Mouse (Mus musculus) layer of hippocampus, postnatal 36 days (tissue): Measurements from ENCODE around the gene Gm17482. TPM values are rescaled to one million over a fixed set of nuclear protein-coding genes. Genes with fewer than 3 reads are reported as not detected.
"Not testable (repeated sequence)": the region's sequence is repeated elsewhere in the genome, so short reads cannot be mapped to it uniquely, and the experiment has no call there.

Experiments used
- DNase-seq, 2 experiments: peaks; one replicate each; pipeline ENCODE4 v3.0.0; 2022
- total RNA-seq, 2 experiments: library from RNA; stranded (reverse); gene quantifications; 2 replicates each; pipeline ENCODE4 v1.2.3; 2021

Gene Gm17482
- not detected for total RNA-seq

DNA sequence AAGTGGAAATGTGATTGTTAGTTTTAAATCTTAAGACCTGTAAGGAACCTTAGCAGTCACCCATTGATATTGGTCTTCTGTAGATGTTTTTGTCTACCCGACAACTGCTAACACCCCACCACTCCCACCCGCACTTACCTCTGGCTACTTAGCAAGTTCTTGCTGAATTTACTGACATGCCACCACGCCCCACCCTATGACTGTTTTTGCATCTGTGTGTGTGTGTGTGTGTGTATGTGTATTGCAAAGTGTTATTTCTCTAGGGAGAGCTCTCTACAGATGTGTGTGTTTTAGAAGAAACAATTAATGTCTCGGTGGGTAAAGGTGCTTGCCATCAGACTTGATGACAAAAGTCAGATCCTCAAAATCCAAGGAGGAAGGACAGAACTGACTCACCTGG, at the start of gene Gm17482:
Gene Gm17482 (plus strand): TSS at position 301 of the 400 bp plus-strand sequence.
- no peak for DNase-seq

DNA sequence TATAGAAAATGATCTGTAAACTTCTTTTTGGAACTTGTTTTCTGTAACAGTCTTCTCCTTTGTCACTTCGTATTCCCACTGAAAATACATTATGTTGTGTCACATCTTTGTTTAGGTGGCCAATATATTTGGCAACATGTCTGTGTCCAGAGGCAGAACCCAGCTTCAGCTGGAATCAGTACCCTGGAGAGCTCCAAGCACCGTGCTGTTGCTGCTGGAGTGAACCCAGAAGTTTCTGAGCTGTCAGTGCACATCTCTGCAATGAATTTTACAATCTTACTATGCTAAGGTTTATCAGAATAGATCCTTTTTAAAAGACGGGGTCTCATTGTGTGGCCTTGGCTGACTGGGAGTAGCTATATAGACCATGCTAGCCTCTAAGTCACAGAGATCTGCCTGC, 48.3 kb upstream of the Gm17482 start:
- DNase-seq: no peak

DNA sequence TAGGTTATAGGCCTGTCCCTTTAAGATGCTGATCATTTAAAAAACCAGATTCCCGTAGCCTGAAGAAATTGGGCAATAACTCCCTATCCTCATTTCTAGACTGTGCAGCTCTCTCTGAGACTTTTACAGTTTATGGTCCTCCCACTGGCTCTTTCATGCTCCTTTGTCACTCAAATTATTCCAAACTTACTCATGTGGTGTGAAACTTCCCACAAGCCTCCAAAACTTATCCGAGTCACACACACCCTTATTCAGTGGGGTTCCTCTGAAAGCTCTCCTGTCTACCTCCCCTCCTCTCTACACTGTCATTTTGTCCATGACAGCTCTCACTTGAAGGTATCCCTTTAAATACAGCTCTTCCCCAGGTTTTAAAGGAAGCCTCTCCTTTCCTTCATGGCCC, 46.0 kb upstream of the Gm17482 start:
- no peak for DNase-seq

DNA sequence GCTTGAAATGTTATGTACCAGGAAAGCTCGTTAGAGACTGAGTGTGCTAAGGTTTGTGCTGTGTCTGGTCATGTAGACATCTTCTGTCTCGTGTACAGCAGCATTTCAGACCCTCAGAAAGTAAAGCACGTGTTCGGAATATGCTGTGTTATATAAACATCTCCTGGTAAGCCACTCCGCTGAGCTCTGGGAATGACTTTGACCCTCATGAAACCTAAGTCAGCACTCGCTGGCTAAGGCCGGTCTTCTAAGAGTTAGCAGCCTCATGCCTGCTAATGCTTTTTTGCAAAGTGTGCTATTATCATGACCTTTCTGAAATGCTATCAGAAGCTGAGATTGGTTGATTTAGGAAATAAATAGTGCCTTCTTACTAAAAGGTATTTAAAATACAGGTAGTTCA, 36.0 kb upstream of the Gm17482 start:
- DNase-seq: no peak

DNA sequence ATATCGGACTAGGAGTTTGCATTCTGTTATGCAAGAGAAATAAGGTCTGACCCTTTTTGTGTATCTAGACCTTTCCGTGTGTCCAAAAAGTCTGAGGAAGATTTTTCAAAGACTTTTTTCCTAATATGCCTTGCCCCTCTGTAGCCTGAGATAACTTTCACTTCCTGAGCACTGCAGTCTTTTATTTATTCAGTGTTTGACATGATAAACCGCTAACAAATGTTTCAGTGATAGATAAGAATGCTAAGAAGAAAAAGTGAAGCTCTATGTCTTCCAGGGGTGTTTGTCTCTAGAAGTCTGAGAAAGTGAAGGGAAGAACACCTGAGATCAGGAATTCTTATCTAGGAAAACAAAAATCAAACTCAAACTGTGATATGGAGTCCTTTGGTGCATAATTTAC, 26.4 kb upstream of the Gm17482 start:
- DNase-seq: no peak

DNA sequence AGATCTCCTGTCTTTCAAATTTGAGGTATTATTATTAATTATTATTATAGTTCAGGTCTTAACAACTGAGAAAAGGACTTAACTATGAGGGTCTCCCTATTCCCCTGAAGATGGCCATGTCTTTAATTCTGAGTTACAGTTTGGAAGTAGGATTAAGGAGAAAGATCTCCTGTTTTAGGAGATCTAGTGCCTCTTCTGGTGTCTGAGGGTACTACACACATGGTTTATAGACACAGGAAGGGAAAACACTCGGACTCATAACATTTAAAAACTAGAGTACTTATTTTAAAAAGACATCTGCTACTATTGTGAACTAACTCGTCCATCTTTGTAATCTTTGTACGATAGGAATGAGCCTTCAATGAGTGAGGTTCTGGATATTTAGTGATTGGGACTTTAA, 24.1 kb upstream of the Gm17482 start:
- DNase-seq: no peak

DNA sequence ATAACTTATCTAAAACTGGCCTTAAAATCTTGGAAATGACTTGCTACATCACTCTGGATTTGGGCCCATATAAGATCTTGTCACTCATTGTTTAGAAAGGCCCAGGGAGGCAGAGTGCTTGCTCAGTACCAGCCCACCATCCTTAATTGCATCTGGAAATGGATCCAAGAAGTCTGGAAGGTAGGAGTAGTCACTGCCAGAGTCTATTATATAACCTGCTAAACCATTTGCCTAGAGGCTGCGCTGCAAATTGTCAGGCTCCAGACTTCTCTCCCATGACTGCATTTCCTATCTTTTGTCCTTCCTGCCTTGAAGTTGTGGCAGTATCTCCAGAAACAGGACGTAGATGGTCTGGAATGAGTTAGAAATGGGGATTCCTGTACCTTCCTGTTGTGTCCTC, 17.0 kb upstream of the Gm17482 start:
- DNase-seq: peak in 1 of 2 experiments; percentile 40

DNA sequence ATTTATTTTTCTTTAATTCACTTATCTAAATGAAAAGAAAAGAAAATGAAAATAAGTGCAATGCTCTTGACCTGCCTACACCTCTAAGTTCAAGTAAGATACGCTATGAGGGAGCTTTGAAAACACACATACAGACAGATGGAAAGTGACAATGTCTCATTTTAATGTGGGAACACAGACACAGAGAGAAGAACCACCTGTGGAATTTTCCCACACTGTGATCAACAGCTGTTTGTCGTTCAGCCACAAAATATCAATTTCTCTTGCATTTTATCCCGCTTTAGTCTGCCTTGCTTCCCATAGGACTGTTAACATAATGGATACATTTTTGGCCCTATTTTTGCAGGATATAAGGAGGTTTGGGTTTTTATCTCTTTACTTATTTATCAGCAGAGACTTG, 16.3 kb upstream of the Gm17482 start:
- DNase-seq: no peak

DNA sequence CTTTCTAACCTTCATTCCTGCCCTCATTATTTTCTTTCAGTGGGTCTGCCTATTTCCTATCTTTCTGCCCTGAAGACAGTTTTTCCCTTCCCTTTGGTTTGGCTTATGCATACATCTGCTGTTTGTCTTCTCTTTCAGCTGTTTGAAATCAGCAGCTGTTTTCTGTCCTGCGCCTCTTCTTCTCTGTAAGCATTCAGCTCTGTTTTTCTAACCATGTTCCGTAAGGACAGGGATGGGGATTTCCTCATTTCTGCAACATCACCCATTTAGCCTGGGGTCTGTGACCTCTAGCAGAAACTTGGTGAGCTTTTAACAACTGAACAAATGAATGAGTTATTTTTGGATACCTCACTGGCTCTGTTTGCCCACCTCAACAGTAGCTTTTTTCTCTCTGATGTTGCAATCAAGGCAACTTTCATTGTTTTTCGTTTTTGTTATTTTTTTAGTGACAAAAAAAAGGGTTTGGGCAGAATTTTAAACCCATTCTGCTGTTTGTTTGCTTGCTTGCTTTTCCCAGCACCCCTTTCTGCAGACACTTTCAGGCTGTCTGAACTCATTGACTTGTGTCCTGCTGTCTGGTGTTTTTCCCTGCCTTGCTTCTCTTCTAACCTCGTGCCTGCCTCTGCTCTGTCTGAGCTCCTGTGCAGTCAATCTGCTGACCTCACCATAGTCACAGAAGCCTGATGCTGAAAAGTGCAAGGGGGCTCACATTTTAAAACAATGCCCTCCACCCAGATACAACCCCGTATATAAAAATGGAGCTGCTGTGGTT, 14.8 kb upstream of the Gm17482 start:
- DNase-seq: no peak

DNA sequence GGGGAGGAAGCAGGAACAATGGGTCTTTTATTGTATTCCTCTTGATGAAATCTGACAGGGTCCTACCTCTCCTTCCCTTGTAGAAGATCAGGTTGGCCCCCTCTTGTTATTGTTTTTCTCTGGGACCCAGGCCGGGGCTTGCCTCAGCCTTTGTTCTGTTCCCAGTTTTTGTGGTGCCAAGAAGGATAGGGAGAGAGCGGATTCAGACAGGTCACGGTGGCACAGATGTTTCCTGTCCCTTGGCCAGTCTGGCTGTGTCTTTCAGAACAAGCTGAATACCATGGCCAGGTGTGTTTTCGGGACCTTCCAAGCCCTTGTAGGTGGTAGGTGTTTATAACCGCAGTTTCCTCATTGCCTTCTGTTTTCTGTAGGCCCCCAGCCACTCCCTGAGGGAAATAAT, 14.0 kb upstream of the Gm17482 start:
- no peak for DNase-seq

DNA sequence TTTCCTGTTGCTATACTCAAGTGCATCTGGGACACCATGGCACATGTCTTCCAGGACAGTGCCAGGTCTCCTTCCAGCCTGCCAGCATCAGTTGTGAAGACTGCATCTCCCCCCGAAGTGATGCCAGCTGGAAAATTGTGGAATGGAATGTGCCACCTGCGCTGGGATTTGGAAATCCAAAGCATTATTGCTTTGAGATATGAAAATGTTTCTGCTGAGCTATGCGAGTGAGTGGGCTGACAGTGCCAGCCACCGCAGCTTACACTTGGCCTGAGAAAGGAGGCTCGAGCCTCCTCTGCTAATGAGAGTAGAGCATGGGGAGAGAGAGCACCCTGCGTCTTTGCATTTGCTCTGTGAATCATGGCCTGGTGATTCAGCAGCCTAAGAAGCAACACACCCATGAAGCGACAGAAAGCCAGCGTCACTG, 5.9 kb upstream of the Gm17482 start:
- no peak for DNase-seq

DNA sequence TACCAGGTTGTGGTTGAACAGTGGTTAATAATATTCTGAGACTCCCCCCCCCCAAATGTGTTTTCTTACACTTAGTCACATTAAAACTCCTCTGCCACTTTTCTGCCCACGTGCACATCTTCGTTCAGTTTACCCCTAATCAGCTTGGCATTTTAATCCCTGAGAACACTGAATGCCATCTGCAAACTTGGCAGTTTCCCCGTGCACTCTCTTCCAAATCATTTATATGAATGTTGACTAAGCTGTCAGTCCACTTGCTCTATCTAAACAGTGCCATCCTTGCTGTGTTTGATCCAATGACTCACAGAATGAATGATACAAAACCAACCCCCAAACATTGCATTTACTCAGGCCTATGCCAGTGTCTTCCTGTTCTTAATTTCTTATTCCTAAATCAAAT, 1.6 kb upstream of the Gm17482 start:
- peak; percentile 56 to 76 for DNase-seq

DNA sequence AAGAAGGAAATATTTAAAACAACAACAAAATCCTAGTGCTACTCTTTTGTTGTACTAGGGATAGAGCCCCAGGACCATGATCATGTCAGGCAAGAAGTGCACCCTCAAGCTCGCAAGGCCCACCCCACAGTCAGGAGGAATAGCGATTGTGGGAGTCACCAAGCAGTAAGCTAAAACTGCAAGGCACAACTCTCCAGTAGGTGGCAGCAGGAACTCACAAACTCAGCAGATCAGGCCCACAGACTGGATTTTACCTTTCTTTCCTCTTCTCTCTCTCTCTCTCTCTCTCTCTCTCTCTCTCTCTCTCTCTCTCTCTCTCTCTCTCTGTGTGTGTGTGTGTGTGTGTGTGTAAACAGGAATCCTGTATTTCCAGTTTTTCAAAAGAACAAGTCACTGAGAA, 386 bp downstream of the Gm17482 start:
- peak; percentile 72 to 77 for DNase-seq

DNA sequence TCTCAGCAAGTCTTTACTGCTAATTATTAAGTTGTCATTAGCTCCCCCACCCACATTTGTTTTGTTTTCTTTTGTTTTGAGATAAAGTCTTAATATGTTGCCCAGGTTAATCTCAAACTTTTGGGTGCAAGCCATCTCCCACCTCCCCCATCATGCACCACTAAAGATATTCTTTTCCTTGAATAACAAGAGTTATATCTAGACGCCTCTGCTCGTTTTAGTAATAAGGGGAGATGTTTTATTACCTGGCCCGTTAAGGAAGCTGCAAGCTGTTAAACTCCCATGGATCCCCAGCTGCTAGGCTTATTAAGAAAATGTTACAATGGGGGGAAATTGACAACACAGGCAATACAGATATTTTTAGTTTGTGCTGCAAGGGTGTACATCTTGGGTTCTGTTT, 3.4 kb downstream of the Gm17482 start:
- no peak for DNase-seq

DNA sequence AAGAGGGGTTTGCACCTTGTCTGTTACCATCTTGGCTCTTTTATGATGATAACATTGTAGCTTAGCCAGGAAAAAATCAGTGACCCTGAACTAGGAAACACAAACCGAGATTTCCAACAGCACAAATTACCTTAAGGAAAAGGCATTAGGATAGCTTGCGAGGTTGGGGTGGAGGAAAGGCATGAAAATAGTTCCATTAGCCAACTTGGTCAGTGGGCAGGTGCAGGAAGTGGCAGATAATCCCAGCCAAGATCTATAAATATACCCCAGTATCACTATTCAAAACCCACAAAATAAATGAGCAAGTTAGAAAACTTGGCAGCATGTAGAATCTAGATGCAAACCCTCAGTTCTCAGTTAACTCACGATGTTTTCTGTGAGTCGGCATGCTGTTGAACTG, 4.7 kb downstream of the Gm17482 start:
- no peak for DNase-seq

DNA sequence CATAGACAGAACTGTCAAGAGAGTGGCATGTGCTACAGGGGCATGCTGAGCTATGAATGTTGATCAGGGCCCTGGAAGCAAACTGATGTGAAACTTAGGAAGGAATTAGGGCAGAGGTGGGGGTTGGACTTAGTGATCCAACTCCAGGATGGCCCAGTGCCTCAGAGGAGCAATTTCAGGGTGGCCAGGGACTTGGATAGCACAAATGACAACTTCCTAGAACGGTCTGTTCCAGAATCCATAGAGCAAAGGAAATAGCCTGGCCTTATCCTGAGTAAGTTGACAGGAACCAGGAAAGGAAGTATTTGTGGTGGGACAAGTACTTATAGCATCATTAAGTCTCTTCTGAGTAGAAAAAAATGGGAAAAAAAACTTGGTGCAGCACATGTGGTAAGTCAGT, 5.4 kb downstream of the Gm17482 start:
- no peak for DNase-seq

DNA sequence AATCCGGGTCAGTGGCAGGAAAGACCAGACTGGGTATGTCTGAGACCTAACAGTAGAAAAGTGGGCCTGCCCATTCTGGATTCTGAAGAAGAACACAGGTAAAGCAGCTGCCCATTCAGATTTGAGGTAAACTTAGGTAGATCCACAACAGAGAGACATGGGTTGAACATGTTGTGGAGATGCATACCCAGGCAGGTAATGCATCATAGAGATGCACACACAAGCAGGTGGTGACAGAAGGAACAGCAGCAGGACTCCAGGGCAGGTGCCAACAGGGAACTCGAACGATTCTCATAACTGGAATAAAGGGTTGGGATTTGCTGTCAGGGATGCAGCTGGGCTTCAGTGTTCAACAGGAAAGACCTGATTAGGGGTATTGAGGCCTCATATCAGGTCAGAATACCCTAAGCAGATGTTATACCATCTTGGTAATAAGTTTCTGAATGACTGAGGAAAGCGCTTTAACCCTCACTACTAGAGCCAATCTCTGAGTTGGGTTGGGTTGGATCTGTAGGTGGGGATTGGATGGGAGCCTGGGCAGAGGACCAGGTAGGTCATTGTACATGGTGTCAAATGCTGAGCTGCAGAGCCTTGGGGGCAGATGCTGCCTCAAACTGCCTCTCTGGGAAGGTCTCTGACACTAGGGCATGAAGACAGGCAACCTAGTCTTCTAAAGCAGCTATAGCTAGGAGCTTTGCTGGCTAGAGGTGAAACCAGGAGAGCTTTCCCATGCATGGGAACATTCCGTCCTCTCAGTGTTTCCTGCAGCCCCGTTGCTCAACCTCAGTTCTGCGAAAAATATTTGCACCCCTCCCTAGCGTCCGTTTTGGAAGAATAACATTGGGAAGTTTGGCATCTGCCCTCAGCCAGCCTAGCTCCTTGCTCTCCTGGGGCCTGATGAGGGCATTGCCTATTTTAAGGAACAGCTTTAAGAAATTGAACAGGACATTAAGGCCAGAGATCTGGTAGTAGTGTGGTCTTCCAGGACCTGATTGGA, 11.2 kb downstream of the Gm17482 start:
- DNase-seq: no peak

DNA sequence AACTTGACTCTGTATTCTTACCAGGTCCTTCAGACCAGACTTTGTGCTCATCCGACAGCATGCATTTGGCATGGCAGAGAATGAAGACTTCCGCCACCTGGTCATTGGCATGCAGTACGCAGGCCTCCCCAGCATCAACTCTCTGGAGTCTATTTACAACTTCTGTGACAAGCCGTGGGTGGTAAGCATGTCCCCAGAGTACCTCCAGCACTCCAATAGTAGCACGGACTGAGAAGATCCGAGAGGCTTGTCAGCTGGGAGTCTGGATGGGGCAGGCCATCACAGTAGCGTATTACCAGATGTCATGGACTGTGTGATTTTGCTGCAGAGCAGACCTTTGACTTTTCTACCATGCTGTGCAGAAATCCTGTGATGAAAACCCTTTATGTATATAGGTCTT, 12.2 kb downstream of the Gm17482 start:
- no peak for DNase-seq

DNA sequence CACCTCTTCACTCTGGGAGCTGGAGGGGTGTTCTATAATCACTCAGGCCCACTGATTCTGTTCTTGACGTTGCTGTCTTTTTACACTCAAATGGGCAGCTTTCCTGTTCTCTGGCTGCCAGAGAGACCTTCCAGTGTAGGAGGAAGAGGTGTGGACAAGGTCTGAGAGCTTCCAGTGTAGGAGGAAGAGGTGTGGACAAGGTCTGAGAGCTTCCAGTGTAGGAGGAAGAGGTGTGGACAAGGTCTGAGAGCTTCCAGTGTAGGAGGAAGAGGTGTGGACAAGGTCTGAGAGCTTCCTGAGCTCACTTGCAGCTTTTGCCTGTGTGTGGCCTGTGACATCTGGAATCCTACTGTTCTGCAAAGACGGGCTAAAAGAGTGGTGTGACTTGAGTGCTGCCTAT, 13.3 kb downstream of the Gm17482 start:
- not testable (repeated sequence) for DNase-seq

DNA sequence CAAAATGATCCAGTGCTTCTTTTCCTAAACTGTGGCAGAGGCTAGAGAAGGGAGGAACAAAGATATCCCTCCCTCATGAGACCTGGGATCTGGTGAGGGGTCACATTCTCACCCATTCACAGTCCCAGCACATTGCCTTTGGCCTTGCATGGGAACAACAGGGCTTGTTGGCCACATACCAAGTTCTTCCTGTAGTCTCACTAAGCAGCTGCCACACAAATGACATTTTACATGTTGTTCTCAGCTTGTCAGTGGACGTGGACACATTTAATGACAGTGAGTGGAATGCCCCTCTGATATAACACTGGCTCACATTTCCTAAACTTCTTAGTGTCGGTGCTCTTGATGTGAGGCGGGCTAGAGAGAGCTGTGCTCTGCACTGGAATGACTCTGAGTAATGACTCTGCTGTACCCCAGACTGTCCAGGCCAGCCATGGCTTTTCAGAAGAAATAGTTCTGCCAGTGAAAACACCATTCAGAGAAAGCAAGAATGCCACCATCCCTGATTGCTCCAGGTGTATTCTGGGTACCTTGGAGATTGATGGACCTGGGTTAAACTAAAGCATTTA, 14.1 kb downstream of the Gm17482 start:
- no peak for DNase-seq

DNA sequence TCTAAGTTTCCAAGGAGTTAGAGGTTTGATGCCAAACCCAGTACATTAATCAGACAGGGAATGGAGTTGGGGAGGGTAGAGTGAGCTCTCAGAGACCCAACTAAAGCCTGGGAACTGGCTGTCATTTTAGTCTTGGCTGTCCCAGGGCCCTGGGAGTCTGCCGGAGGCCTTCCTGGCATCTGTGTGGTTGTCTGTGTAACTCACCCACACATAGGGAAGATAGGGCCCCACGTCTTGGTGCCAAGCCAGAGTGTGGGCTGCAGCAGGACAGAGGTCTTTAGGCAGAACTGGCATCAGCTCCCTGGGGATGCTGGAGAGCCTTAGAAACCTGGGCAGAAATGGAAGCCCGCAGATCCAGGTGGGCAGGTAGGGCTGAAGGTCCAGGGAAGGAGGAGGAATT, 14.8 kb downstream of the Gm17482 start:
- DNase-seq: no peak

DNA sequence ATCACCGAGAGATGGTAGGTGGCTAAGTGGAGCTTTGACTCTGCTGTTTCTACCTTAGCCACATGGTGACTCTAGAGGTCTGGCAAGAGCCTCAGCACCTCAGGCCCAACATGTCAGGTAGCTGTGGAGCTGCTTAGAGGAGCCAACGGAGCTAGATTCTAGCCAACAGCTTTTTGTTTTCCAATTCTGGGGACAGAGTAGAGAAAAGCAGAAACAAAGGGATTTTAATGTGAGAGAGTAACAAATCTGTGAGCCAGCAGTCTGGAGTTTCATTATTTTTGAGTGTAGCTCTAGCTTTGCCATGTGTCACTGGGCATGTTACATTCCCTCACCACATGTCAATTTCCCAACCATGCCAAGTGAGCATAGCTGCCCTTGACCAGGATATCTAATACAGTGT, 17.1 kb downstream of the Gm17482 start:
- no peak for DNase-seq

DNA sequence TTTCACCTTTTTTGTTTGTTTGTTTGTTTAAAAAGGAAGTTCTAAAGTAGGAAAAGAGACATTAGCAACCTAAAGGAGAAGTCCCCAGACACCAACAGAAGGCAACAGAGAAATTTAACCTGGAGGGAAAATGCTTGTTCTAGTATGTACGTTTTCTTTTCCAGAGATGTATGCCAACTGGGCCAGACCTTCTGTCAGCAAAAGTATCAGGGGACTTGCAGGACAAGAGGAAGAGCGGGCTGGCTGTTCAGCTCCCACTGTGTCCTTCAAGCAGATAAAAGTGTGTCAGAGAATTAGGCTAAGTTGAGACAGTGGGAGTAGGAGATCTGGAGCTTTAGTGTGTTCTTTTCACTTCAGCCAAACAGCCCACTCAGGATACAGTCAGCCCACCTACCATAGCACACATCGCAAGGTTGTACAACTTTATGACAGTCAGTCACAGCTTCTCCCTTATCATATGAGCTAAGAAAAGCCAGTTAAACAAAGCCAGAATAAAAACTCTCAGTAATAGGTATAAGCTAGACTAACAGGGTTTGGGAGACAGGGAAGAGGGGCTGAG, 18.4 kb downstream of the Gm17482 start:
- DNase-seq: no peak
